Mouse (Mus musculus): Measurements from ENCODE around the gene Prkcb.

Gene Prkcb

DNA sequence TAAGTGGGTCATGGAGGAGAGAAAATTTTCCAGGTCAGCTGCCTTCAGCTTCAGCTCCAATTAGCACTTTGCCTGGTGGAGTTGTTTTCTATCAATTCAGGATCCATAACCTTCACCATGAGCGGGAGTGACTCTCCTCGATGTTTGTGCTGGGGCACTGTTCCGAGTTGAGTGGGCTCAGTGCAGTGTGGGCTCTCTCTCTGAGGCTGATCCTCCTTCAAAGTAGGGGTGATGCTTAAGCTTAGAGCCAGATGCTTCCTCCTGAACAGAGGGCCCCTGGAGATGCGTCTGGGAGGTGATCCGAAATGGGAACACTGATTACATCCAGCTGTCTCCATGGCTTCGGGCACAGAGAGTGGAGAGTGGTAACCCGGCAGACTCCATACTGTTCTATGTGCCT lies 308.8 kb downstream of the Prkcb start:
- no peak for DNase-seq (ENCODE audit: low spot score)

DNA sequence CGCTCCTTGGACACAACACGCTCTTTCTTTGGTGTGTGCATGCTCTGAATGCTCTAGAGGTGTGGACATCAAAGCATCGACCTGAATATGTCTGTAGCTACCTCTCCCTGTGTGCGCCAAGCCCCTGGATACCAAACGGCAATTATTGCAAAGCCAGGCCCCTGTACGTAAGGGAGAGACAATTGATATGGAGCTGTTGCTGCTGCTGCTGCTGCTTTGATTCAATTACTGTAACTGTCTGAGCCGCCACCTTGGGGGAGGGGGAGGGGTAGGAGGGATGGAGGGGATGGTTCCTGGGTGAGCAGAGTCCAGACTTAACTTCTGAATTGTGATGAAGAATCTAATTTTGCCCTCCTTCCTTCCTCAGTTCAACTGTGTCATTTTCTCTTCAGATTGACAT lies 312.3 kb downstream of the Prkcb start:
- DNase-seq (ENCODE audit: low spot score), result no peak

DNA sequence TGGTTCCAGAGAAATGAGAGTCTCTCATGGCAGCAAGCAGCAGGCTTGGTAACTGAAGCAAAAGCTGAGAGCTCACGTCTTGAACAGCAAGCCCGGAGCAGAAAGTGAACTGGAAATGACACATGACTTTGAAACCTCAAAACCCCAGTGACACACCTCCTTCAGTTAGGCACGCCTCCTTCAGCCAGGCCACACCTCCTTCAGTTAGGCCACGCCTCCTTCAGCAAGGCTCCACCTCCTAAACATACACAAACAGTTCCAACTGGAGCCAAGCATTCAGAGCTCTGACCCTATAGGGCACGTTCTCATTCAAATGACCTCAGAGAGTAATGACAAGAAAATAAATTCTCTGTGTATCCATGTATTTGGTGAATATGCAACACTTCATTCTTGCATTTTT lies 316.5 kb downstream of the Prkcb start:
- DNase-seq (ENCODE audit: low spot score), result no peak

DNA sequence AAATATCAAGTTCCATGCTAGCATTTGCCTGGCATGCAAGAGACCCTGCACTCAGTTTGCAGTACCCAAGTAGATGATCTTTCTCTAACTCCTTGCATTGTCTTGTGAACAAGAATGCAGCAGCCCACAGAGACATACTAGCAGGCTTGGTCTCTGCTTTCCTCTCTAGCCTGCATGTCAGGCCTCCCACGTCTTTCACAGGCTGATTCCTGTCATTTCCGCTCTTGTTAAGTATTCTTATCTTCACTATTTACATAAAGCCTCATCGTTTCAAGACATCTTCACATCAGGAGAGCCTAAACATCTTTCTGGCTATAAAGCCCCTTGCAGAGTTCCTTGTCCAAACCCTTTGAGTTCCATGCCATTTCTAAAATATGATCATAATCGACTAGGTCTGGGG lies 320.9 kb downstream of the Prkcb start:
- DNase-seq (ENCODE audit: low spot score), result no peak

DNA sequence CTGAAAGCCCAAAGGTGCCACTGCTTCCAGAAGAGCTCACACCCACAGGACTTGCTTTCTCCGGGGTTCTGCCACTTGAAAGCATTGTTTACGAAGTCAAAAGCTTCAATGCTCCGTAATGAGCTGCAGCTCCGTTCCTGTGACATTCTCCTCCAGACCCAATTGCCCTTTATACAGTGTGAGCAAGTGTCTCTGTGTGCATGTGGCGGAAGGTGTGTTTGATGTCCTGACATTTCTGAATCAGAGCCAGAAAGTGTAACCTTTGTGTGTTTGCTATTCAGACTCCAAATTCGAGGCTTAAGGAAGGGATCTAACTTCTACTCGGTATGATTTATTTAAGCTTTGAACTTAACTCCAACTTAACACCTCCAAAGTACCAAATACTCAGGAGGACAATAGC lies 321.6 kb downstream of the Prkcb start:
- DNase-seq (ENCODE audit: low spot score), result no peak

DNA sequence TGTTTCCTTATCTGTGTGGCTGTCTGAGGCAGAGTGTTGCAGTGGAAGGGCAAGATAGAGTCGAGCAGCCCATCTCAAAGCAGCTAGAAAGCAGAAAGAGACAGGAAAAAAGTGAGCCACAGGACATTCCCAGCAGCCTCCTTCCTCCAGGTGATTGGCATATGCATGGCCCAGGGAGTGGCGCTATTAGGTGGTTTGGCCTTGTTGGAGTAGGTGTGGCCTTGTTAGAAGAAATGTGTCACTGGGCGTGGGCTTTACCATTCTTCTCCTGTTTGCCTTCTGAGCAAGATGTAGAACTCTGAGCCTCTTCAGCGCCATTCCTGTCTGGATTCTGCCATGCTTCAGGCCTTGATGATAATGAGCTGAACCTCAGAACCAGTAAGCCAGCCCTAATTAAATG lies 325.3 kb downstream of the Prkcb start:
- no peak for DNase-seq (ENCODE audit: low spot score)

DNA sequence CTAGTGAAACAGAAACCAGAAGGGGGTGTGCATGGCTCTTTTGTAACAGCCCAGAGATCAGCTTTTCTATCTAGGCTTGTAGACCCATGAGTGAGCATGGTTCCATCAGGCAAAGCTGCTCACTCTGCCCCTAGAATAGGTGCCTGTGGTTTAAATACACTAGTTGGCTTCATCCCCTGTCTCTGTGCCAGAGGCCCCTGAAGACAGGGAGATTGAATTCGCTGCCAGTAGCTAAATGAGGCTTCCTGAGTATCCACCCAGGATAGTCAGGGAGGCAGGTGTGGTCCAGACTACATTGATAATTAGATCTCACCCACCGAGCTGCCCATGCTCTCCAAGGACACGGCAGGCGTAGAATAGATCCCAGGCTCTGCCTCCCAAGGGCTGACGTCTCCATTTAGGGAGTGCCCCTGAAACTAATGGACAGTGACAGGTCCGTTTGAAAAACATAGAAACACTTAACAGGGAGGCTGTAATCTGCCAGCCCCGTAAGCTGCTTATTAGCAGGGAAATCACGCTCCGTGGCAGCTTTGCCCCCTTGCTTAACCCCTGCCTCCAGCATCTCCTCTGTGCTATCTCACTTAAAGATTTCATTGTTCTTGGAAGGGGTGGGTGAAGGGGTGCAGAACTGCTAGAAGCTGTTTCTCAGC lies 333.7 kb downstream of the Prkcb start:
- DNase-seq (ENCODE audit: low spot score), result no peak

DNA sequence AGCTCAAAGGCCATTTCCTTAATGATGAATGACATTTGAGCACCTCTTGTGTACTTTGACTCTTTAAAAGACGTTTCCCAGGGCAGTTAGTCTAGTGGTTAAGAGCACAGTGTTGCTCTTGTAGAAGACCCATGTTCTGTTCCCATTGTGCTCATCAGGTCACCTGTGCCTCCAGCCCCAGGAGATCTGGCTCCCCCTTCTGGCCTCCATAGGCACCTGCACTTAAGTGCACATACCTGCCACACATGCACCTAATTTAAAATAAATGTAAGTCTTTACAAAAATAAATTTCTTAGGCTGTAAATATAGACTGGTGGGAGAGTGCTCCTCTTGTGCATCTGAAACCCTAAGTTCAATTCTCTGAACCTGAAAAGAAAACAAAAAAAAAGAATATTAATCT lies 335.2 kb downstream of the Prkcb start:
- DNase-seq (ENCODE audit: low spot score), result no peak

DNA sequence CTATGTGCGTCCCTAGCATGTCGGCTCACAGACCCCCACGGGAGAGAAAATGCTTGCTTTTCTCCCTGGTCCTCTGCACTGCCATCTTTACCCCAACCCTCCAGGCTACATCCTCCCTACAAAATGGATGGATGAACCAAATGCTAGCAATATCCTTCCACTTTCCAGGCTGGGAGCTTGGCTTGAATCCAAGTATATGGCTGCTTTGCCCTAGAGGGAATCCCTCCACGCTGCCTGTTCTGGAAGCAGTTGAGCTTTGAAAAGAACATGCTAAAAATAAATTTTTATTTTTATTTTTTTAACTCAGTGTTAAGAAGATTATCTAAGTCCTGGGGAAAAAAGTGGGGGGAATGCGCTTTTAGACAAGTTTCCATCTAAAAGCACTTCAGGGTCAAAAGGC lies 339.5 kb downstream of the Prkcb start:
- DNase-seq (ENCODE audit: low spot score), result no peak

DNA sequence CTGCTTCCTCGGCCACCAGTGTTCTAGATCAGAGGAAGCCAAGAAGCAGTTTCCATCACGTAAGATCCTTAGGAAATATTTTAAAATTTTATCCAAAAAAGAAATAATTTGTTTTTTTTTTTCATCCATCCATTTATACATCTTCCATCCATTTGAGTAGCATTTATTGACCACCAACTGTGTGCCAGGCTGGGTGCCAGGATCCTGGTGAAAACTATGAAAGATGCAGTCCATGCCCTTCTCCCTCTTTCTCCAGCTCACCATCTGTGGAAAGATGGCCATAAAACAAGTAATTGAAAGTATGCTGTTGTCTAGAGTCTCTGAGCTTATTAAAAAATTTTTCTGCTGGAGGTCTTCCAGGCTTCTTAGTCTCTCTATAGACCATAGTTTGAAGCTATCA lies 341.8 kb downstream of the Prkcb start:
- no peak for DNase-seq (ENCODE audit: low spot score)

DNA sequence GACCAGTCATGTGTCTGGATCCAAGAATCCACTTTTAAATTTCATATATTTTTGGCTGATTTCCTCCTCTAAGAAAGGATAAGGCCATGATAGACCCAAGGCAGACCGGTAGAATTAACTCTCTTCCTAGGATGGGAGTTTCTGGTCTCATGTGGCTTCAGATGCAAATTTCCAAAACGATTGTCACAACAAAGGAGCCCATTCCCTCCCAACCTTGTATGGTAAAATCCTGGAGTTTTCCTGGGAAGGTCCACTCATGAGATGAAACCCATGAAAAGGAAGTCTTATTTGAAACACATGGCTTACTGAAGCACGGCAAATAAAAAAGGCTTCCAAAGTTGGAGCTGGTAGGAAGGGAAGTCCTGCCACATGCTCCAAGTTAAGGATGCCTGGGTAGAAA lies 342.6 kb downstream of the Prkcb start:
- DNase-seq (ENCODE audit: low spot score), result no peak

DNA sequence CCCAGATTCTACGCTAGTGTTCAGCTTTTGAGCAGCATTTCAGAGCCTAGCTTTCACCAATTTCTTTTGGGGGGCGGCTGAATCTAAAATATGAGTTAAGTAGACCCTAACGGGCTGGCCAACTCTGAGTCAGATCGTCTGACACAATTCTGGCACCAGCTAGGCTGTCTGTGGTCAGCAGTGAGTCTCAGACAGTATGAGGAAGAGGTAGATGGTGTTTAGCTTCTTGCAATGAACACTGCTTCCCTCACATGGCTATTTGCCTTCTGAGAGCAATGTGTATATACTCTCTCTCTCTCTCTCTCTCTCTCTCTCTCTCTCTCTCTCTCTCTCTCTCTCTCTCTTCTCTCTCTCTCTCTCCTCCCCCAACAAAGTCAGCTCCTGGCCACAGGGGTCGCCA lies 344.4 kb downstream of the Prkcb start:
- no peak for DNase-seq (ENCODE audit: low spot score)

DNA sequence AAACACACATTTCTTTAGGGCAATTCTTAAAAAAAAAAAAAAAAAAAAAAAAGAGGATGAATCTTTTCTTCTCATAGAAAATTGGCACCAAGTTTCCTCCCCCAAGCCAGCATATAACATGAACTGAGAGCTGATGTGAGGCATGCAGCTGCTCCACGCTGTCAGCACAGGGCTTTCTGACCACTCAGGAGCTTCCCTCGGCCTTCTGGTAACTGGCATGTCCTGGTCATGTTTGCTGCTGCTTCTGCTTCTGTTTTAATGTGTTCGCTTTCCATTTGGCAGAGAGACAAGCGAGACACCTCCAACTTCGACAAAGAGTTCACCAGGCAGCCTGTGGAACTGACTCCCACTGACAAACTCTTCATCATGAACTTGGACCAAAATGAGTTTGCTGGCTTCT lies 344.9 kb downstream of the Prkcb start:
- no peak for DNase-seq (ENCODE audit: low spot score)

DNA sequence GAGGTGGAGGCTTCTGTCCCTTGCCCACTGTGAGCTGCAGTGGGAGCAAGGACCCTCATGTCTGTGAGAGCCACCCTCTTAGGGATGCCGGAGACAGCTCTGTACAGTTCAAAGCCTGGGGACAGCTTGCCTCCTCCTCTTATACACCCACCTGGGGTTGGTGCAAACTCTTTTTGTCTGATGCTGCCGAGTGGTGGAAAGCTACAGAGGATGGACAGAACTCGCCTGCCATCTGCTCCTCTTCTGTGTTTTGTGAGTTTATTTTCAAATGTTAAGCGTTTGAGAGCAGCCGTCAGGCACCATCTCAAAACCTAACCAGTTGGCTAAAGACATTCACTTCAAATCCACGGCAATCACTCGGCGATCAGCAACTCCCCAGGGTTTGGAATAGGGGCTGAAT lies 355.1 kb downstream of the Prkcb start:
- no peak for DNase-seq (ENCODE audit: low spot score)

DNA sequence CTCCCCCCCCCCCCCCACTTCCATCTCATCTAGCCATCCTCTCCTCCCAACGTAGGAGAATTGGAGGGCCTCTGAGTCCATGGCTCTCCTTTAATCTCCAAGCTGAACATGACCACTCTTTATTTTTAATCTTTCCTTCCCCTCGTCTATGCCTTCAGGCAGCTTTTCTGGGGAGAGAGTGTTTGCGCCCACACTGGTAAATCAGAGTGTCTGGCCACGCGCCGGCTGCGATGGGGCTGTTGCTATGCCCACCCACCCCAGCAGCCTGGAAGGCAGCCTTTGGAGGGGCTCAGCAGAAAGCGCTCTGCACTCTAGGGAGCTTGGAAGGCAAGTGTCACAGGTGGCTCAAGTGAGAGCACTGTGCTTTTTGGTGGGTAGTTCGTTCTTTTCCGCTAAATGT lies 360.8 kb downstream of the Prkcb start:
- no peak for DNase-seq (ENCODE audit: low spot score)

DNA sequence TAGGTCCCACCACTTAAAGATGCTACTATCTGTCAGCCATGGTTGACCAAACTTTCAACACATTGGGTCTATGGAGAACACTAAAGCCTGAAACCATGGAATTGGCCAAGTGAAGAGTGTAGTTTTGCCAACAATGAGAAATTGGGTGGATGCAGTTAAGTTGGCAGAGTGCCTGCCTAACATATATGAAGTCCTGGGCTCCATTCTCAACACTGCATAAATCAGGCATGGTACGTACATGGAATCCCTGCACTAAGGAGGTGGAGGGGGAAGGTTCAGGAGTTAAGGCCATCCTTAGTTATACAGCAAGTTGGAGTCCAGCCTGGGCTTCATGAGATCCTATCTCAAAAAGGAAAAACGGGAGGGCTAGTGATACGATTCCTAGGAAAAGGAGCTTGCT lies 364.0 kb downstream of the Prkcb start:
- DNase-seq (ENCODE audit: low spot score), result no peak

DNA sequence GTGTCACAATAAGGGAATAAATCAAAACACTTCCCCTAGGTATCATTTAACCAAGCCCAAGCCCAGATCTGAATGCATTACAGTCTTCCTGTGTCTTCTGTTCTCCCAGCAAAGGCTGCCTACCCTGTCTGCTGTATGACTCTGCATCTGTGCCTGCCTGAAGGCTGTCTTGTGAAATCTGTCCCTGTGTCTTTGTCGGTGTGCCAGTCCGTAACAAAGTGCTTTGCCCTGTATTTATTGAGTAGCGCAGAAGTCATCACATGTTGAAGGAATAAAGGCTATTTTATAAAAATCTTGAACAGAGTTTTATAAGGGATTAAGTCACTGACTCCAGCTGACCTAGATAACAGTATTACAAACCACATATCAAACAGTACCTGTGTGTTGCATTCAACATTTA lies 368.1 kb downstream of the Prkcb start:
- DNase-seq (ENCODE audit: low spot score), result no peak

DNA sequence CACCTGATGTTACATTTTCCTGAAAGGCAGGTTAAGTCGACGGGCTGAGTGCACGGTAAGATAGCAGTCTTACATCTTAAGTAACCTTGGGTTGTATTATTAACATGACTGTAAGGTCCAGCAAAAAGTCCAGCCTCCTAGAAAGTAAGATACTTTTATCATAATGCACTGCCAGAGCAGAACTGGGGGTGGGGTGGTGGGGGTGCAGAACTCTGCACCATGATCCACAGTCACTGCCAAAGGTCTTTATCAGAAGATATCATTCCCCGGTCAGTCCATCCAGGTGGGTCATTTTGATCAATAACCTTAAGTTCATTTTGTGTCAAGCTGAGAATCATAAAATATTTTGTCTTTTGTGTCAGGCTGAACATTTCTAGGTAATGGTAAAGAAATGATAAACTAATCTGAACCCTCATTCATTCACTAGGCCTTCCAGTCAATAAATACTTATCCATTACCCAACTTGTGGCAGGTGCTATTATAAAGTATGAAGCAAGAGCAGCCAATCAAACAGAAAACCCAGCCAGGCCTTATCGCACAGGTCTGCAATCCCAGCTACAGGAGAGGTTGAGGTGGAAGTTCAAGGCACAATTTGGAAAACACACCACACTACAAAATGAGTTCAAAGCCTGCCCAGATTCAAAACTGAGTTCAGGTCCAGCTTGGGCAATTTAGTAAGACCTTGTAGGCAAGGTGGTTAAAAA lies 369.0 kb downstream of the Prkcb start:
- no peak for DNase-seq (ENCODE audit: low spot score)

DNA sequence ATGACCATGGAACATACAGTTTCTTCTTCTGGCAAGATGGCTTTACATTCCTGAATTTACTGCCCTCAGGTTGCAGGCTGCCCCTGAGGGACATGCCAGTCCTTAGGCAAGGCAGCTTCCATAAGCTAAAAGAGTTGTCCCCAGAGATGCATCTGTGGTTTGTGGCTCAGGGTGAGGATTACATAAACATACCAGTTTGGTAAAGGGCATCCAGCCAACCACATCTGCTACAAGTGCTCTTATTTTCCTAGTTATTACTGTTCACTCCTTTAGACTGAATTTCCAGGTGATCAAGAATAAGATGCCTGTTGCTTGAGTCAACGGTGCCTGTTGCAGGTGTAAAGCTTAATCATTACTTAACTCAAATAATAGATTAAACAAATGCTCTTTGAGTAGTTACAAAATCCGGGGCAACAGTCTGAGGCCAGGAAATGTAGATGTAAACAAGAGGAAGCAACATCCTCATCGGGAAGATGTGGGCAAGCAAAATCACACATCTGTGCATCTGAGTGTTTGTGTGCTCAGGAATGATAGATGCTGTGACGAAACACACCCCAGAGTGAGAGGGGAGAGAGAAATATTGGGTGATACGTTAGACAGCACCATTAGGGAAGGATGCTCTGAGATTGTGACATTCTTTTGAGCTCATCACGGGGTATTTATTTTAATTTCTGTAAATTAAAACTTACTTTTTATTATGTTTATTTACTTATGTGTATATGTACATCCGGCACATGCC lies 376.9 kb downstream of the Prkcb start:
- no peak for DNase-seq (ENCODE audit: low spot score)

DNA sequence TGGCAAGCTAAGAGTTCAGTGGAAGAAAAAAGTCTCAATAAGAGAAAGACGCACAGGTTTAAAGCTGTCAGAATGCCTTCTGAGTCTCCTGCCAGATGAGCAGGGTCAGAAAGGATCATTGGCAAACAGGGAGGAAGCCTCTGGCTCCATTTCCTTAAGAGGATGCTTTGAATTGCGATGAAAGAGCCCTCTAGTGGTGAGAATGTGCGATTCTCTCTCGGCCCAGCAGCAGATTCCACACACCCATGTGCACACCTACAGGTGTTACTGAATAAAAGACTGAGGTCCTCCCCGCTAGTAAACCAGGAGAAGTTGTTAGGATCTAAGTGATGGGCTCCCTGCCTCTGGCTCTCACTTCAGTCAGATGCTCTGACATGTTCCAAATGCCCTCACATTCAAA lies 379.4 kb downstream of the Prkcb start:
- peak; percentile 4 for DNase-seq (ENCODE audit: low spot score)

DNA sequence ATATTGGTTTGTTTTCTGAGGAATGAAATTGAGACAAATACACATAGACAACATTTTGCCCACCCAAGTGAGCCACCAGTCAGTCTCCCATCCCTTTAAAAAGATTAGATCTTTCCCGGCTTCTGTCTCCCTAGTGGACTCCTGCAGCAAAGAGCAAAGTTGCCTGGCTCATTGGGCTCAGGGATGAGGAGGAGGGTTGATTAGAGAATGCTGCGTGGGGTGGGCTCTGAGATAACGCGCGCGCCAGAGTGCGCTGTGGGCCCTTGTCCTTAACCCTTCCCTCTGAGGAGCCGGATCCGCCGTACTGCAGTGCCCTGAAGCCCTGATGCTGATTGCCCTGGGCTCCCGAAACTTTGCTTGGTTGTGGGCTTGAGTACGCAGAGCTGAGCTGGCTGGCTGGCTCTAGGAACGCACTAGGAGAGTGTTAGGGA lies 381.9 kb downstream of the Prkcb start, which contains the start of gene Cacng3:
Gene Cacng3 (plus strand): TSS at position 51 of the 431 bp plus-strand sequence.
- DNase-seq (ENCODE audit: low spot score), result no peak

DNA sequence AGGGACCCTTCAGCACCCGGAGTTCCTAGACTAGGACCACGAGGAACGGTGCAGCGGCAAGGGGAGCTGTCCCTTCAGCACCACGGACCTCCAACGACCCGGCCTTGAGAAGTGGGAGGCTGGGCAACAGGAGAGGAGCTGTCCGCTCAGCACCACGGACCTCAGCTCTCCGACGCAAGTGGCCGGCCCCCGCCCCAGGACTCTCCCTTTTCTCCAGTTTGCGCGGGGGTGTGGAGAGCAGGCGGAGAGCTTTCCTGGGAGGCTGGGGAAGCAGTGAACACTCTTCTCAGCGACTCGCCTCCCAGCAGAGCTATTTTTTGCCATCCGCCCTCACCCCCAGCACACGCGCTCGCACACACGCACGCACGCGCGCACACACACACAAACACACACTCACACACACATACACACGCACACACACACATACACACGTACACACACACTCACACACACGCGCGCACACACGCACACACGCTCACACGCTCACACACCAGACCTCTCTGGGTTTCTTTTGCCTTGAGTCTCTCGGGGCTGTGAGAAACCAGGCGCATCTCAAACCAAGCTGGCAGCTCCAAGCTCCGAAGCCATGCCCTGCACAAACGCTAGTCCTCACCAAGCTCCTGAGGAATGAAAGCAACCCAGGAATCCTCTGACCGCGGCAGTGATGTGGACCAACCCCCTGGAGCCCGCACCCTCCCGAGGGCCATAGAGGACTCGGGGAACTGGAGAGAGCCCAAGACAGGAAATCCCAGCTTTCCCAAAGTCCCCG lies 382.5 kb downstream of the Prkcb start:
- peak; percentile 82 for DNase-seq (ENCODE audit: low spot score)

DNA sequence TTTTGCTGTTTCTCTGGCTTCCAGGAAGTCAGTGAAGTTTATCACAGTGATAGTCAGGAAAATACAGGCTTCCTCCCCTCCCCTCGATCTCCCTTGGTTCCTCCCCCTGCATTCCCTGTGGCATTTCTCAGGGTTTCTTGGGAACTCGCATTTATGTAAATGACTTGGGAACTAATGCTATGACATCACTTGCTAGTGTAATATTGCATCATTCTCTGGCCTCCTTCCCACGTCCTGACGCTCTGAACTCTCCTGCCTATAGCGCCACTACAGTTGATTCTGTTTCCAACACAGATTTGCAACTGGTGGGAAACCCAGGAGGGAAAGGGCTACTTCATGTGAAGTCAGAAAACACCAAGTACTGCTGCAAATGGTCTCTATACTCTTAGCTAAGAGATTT lies 384.4 kb downstream of the Prkcb start:
- no peak for DNase-seq (ENCODE audit: low spot score)
